Mouse (Mus musculus) B cell, adult 2 months (primary cell): Measurements from ENCODE around the gene Crtam.

Experiments used
- DNase-seq, 2 experiments: peaks; one replicate each; pipeline ENCODE4 v3.0.0; 2022

The Crtam gene

GRCm38 (mm10) chr9:41004415-41004814 is at the start of gene Crtam:
Gene Crtam (minus strand): TSS chr9:41004628.
- no peak for DNase-seq

DNA sequence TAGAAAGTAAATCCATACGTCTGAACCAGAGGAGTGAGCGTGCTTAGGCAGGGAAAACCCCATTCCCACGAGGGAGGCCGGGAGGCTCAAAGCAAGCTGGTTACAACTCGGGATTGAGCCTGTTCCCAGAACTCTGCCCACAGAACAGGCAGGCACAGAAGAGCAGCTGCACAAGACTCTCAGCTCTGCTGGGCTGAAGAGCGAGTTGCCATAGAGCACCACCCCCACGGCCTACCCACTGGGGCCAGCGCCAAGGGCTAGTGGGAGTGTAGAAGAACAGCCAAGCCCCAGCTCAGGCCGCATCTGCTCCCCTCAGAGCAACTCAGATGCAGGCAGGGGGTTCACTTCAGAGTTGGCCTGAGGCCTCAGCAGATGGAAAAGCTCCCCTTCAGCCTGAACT is 49.7 kb upstream of the Crtam start:
- no peak for DNase-seq

DNA sequence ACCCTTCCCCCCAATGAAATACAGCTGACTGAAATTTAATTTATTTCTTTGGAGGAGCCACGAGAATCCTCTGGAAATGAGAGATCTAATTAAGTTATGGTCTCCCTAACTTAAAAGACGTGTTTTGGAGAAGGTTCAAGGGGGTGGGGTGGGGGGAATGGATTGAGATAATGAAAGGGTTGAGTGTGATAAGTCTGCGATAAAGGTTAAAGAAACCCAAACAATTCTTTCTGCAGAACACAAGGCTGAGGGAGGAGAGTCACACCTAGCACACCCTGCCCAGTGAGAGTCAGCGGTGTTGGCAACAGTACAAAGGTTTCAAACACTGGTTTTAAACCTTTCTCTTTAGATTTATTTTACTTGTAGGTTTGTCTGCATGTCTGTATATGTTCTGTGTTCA is 49.0 kb upstream of the Crtam start:
- no peak for DNase-seq

DNA sequence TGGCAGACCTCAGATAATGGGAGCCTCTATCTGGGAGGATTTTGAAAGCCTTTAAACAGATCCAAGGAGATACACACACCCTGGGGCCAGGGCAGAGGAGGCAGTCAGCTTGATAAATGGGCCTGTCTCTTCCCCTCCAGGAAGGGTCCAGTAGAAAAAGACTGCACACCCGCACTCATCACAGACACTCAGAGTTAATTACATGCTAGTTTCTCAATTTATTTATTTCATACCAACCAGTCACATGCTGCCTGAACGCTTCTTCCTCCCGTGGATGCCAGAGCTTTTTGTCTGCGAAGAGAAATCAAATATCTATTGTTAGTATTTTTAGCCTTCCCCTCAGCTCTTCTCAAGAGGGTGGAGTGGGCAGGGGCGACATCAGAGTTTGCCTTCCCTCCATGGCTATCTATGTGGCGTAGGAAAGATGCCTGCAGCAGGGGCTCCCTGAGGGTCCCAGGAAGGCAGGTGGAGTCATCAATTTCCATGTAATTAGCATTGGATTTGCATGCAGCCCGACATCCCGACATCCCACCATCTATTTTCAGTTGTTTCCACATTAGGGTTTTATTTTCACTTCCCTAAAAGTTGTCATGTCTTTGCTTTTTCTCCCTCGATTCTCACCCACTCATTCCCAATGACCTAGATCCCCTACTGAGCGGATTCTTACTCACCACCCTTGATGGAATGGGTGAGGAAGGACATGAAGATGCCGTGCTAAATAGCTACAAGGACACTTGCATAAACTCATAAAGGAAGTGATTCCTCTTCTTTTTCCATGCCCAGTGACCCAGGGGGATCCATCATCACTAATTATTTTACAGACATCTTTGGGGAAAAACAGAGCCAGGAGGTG is 46.9 kb upstream of the Crtam start:
- no peak for DNase-seq

GRCm38 (mm10) chr9:41050331-41051079 is 46.1 kb upstream of the Crtam start:
- DNase-seq: no peak

DNA sequence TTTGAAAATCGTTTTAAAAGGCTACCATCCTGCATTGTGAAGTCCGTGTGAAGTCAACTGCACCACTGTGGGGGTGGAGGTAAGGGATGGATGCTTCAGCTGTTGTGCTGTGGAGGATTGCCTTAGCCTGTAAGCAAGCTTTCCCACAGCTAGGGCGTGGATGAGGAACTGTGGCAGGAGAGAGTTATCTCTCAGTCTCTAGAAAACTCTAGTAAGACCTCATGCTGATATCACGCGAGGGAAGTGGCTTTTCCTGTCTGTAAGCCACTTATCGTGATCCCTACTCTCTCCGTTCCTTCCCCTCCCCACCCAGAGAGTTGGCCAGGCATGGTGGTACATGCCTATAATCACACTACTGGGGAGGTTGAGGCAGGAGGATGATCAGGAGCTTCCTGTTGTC is 44.9 kb upstream of the Crtam start:
- no peak for DNase-seq

- DNase-seq: no peak
Observed at GRCm38 (mm10) chr9:41048820-41049219, 44.4 kb upstream of the Crtam start.

DNA sequence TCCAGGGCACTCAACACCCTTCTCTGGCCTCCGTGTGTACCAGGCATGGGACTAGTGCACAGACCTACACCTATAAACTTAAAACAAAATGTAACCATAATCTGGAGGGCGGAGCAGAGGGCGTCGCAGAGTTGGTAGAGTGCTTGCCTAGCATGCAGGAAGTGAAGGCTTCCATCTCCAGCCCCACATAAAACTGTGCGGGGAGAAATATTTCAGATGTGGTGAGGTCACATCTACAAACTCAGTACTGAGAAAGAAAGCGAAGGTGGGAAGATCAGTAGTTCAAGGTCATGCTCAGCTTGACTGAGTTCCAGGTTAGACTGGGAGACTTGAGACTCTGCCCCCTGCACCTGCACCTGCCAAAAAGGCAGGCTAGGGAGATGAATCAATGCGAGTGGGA is 43.8 kb upstream of the Crtam start:
- no peak for DNase-seq

- no peak for DNase-seq
Observed at GRCm38 (mm10) chr9:41047654-41048053, 43.2 kb upstream of the Crtam start.

GRCm38 (mm10) chr9:41044626-41045025 is 40.2 kb upstream of the Crtam start:
- DNase-seq: peak; percentile 88 to 91

DNA sequence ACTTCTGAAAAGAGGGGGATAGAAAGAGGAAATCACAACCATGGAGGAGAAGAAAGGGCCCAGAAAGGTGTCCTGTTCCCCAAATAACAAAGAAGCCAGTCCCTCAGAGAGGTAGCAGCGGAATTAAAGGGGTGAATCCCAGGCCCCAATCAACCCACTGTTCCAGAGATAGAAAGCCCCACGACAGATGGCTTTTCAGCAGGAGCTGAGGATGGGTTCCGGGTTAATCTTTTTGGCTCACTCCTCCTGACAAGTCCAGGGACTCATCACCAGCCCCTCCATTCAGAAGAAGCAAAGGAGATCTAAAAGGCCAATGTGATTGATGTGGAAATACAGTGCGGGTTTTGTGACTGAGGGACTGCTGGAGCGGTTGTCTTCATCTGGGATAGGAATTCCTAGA is 39.2 kb upstream of the Crtam start:
- no peak for DNase-seq

DNA sequence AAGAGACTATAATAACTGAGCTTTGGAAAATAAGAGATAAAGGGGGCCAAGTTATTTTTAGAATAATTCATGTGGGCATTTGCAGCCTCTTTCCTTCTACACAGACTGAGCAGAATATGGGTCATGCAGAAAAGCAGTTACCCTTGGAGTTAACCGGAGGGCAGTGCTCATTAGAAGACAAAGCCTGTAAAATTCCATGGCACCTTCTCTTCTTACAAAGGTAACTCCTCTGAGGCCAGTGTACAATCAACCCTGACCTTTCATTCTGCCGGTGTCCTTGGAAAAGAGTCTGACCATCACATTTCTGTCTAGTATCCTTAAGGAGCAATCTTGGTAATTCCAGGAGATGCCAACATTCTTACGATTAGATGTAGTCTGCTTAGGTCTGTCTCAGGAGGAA is 37.0 kb upstream of the Crtam start:
- no peak for DNase-seq

DNA sequence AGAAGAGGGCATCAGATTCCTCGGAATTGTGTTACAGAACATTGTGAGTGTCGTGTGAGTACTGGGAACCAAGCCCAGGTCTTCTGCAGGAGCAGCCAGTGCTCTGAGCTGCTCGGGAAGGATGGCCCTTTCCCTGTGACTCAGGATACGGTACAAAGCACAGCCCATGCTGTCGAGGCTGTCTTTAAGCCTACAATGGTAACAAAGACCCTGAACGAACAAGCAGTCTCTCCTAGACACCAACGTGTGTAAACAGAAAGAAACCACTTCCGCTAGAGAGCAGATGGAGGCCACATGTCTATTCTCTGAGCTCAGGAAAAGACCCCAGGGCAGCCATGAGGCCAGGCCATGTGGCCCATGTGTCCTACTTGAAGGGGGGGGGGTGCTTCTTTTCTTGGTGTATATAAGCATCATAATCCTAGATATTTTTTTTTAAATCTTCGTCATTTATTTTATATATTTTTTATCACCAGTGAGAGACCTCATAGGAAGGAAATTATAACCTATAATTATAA is 33.8 kb upstream of the Crtam start:
- DNase-seq: no peak

- DNase-seq: no peak
Observed at GRCm38 (mm10) chr9:41031590-41032489, 27.4 kb upstream of the Crtam start.

DNA sequence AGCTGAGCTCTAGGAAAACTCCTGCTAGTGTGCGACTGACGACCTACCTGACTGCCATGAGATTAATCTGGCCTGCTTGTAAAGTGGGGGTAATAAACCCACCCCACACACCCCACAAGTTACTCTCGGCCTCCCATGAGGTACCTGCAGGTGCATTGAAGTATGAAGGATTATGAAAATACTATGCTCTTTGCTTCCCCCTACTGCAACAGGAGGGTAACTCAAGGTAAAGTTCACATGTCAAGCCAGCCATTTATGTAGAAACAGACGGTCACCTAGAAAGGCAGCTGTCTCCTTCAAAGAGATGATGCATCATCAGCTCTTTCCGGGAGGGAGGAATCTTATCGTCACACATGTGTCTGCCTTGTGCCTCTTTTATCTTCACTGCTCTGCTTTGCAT is 25.4 kb upstream of the Crtam start:
- DNase-seq: no peak

DNA sequence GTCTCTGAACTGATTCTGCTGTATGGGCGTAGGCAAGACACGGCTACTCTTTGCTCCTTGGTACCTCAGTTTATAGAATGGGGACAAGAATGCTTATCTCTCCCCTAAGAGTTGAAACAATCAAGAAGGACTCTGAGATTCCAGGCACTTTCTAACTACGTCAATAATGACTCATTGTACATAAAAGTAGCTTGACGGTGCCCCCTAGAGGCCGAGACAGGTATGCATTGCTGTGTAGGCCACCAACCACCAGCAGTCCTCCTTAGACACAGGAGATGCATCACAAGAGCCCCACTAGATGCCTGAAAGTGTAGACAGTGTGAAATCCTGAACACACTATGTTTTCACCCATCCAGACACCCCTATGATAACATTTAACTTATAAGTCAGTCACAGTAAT is 24.0 kb upstream of the Crtam start:
- peak; percentile 55 to 59 for DNase-seq

DNA sequence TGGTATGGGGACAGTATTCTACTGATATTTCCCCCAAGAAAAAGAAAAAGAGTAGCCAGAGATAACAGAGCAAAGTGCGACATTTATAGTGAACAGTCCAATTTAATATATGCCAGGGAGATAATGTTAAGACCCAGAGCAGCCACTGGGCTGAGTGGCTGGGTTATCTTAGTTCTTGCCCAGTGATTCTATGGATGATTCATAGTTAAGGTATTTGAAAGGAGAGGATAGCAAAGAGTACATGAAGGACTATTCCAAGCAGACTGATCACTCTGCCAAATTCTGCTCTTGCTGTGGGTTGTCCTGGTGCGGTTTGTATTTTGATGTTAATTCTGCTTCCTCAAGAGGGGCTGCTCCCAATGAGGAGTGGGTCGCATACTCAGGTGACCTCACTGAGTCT is 17.3 kb upstream of the Crtam start:
- no peak for DNase-seq

- DNase-seq: no peak
Observed at GRCm38 (mm10) chr9:41020486-41020885, 16.1 kb upstream of the Crtam start.

GRCm38 (mm10) chr9:41014512-41014911 is 10.1 kb upstream of the Crtam start:
- DNase-seq: no peak

- no peak for DNase-seq
Observed at GRCm38 (mm10) chr9:41012456-41012855, 8.0 kb upstream of the Crtam start.

- no peak for DNase-seq
Observed at GRCm38 (mm10) chr9:41011512-41012436, 7.3 kb upstream of the Crtam start.

DNA sequence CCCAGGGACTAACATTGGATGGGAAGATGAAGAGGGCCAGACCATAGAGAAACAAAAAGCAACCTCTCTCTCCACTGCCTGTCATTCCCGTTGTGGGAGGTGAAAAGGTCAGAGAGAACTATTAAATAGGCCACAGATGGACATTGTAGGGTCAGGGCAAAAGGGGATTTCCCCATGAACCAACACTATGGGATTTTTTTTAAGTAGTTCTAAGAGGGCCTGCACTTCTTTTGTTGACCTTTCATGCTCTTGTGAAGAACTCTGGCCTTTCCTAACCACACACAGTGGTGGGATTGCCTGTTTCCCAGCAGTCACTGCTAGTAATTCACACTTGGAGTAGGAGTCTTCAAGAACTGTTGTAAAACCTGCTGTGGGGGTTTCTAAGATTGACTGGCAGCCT is 3.4 kb upstream of the Crtam start:
- no peak for DNase-seq
